Mouse (Mus musculus) heart, postnatal 4 days (tissue): ENCODE measurements around the gene Grik4. TPM values are rescaled to one million over a fixed set of nuclear protein-coding genes. Genes with fewer than 3 reads are reported as not detected.

ENCODE experiments used
- DNase-seq: peaks from one replicate; pipeline ENCODE4 v3.0.0; 2021
- total RNA-seq, 2 experiments: library from RNA; stranded (reverse); gene quantifications; 2 replicates each; pipeline ENCODE4 v1.2.3; 2021

Gene Grik4
- total RNA-seq, 2 experiments from 2014 or later = 0.10 TPM; not detected in 1

- DNase-seq = no peak
Observed at GRCm38 (mm10) chr9:42661481-42661880, 282.8 kb downstream of the Grik4 start.

GRCm38 (mm10) chr9:42652756-42653155 lies 291.5 kb downstream of the Grik4 start:
- DNase-seq = peak; percentile 61

GRCm38 (mm10) chr9:42652309-42652708 lies 292.0 kb downstream of the Grik4 start:
- no peak for DNase-seq

GRCm38 (mm10) chr9:42649872-42650271 lies 294.4 kb downstream of the Grik4 start:
- no peak for DNase-seq

- no peak for DNase-seq
Observed at GRCm38 (mm10) chr9:42648051-42648450, 296.2 kb downstream of the Grik4 start.

- DNase-seq = no peak
Observed at GRCm38 (mm10) chr9:42647596-42647995, 296.7 kb downstream of the Grik4 start.

GRCm38 (mm10) chr9:42646821-42647220 lies 297.5 kb downstream of the Grik4 start:
- DNase-seq = no peak

- no peak for DNase-seq
Observed at GRCm38 (mm10) chr9:42645161-42645560, 299.1 kb downstream of the Grik4 start.

GRCm38 (mm10) chr9:42642821-42643220 lies 301.5 kb downstream of the Grik4 start:
- no peak for DNase-seq

- DNase-seq = no peak
Observed at GRCm38 (mm10) chr9:42641550-42642117, 302.7 kb downstream of the Grik4 start.

GRCm38 (mm10) chr9:42636446-42636845 lies 307.8 kb downstream of the Grik4 start:
- DNase-seq = no peak

GRCm38 (mm10) chr9:42631479-42631878 lies 312.8 kb downstream of the Grik4 start:
- DNase-seq = no peak

- DNase-seq = peak; percentile 6
Observed at GRCm38 (mm10) chr9:42627634-42628033, 316.7 kb downstream of the Grik4 start.

- no peak for DNase-seq
Observed at GRCm38 (mm10) chr9:42627146-42627545, 317.1 kb downstream of the Grik4 start.

GRCm38 (mm10) chr9:42626226-42626775 lies 318.0 kb downstream of the Grik4 start:
- DNase-seq = no peak

- DNase-seq = no peak
Observed at GRCm38 (mm10) chr9:42614409-42614808, 329.9 kb downstream of the Grik4 start.

- no peak for DNase-seq
Observed at GRCm38 (mm10) chr9:42613827-42614226, 330.5 kb downstream of the Grik4 start.

GRCm38 (mm10) chr9:42612482-42612991 lies 331.8 kb downstream of the Grik4 start:
- no peak for DNase-seq

- DNase-seq = peak; percentile 19
Observed at GRCm38 (mm10) chr9:42601445-42601844, 342.8 kb downstream of the Grik4 start.

- DNase-seq = no peak
Observed at GRCm38 (mm10) chr9:42597525-42597924, 346.8 kb downstream of the Grik4 start.

GRCm38 (mm10) chr9:42578511-42578910 lies 365.8 kb downstream of the Grik4 start:
- no peak for DNase-seq

- no peak for DNase-seq
Observed at GRCm38 (mm10) chr9:42578106-42578505, 366.2 kb downstream of the Grik4 start.

GRCm38 (mm10) chr9:42573616-42574350 lies 370.5 kb downstream of the Grik4 start:
- DNase-seq = no peak

GRCm38 (mm10) chr9:42573180-42573579 lies 371.1 kb downstream of the Grik4 start:
- DNase-seq = peak; percentile 68
